Mouse (Mus musculus): ENCODE data around the gene Mertk. TPM values are rescaled to one million over a fixed set of nuclear protein-coding genes. Genes with fewer than 3 reads are reported as not detected.

The Mertk gene
- polyA plus RNA-seq, 1 experiment from 2014 or later, result 3.6 TPM

DNA sequence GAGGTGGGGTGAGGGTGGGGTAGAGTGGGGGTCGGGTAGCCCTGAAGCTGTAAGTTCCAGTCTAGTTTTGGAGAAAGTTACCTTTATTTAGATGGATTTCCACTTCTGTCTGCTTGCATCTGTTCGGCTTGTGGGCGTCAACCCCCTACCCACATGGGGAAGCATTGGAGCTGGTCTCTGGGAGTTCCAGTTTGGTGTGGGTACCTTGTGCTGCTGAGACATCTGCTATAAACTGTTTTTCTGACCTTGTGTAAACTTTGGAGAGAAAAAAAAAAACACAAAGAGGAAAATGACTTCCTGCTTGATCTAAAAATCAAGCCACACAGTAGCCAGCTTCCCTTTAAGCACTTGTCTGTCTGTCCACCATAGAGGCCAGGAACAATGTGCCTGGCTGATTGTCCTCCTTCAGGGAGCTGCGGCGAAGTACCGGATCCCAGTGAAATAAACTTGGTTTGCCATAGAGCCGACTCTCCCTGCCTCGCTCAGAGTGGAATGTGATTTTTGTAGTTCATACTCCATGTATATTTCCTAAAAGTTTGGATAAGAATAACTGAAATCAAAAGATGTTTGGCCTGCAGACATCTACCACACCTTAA lies 48.8 kb downstream of the Mertk start:
- H3K9ac ChIP-seq, result no peak overlapping the region
- no peak overlapping the region for H3K4me2 ChIP-seq (replicated peaks)
- no peak overlapping the region for H3K4me3 ChIP-seq
- no peaks in the 10 kb centered on the region for H3K9me3 ChIP-seq
- WGBS, result 79% methylated on average over 8 of the region's 8 CpGs
- no peaks in the 10 kb centered on the region for H3K36me3 ChIP-seq
- H3K4me1 ChIP-seq, result no peaks in the 10 kb centered on the region
- H3K27me3 ChIP-seq (replicated peaks), result no peaks in the 10 kb centered on the region
- H3K27ac ChIP-seq, result no peak overlapping the region
- no peak for ATAC-seq (ENCODE audit: low FRiP score, low read depth)

DNA sequence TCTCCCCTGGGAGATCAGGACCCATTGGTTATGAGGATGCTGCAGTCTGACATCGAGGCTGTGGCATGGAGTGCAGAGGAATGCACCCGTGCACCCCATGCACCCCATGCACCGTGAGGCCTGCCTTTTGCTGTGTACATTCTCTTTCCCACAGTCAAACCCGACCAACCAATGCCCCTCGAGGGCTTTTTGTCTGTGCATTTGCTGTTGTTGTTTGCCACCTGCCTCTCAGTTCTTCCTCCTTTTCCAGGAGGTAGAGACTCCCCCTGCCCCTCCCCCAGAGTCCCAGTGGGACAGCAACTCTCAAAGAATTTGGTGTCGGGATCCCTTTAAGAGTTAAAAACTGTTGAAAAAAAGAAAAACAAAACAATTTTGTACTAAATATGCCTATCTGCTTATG lies 49.4 kb downstream of the Mertk start:
- 69% methylated on average over 6 of the region's 6 CpGs for WGBS
- H3K9ac ChIP-seq, result no peak overlapping the region

DNA sequence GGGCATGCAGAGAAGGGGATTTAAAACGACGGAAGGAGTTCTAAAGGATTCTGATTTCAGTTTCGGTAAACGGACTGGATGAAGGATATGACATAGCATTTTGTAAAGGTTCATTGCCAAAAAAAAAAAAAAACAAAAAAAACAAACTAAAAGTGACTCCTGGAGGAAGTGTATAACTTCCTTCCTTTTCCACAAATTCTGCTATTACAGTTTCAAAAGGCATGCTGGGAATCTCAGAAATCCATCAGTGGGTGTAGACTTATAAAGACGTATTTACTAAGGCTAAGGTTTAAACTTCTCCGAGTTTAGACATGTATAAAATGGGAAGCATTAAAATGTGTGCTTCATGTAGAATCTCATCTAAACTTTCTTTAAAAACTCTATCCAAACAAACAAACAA lies 52.3 kb downstream of the Mertk start:
- Histone ChIP-seq H3K9ac (no peak overlapping the region), H3K4me3 (no peak overlapping the region), H3K27me3 (replicated peaks) (no peaks in the 10 kb centered on the region), H3K4me1 (no peaks in the 10 kb centered on the region), H3K4me2 (replicated peaks) (no peak overlapping the region), H3K36me3 (no peaks in the 10 kb centered on the region), H3K9me3 (no peaks in the 10 kb centered on the region), H3K27ac (no peak overlapping the region)
- ATAC-seq (ENCODE audit: low FRiP score, low read depth), result no peak
- 87% methylated on average over 6 of the region's 6 CpGs for WGBS

More for the DNA sequence above, 49.4 kb downstream of the Mertk start:
- no peak overlapping the region for H3K27ac ChIP-seq
- H3K4me3 ChIP-seq, result no peak overlapping the region
- no peaks in the 10 kb centered on the region for H3K4me1 ChIP-seq
- no peaks in the 10 kb centered on the region for H3K9me3 ChIP-seq
- H3K4me2 ChIP-seq (replicated peaks), result no peak overlapping the region
- no peaks in the 10 kb centered on the region for H3K36me3 ChIP-seq
- no peak for ATAC-seq (ENCODE audit: low FRiP score, low read depth)
- H3K27me3 ChIP-seq (replicated peaks), result no peaks in the 10 kb centered on the region

DNA sequence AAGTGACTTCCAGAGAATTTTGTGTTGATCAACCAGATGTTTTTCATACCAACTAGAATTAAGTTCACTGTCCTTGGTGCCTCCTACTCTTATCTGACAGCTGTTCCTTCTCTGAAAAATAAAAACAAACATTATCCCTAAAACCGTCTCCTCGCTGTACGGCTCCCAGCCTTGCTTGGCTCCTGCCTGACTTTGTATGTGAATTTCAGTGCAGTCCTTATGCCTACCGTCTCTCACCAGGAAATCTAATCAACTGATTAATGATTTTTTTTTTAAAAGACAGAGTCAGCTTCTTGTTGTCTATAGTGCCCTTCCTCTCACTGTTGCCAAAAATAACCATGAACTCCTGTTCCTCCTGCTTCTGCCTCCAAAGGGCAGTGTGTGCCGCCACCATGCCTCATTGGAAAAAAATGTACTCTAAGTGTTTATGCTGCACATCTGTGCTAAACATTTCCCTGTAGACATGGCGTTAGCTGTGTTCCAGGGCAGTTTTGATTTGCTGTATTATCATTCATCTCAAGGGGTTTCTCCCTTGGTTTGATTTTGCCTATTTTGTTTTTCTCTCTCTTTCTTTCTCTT lies 54.6 kb downstream of the Mertk start:
- no peak overlapping the region for H3K27ac ChIP-seq

DNA sequence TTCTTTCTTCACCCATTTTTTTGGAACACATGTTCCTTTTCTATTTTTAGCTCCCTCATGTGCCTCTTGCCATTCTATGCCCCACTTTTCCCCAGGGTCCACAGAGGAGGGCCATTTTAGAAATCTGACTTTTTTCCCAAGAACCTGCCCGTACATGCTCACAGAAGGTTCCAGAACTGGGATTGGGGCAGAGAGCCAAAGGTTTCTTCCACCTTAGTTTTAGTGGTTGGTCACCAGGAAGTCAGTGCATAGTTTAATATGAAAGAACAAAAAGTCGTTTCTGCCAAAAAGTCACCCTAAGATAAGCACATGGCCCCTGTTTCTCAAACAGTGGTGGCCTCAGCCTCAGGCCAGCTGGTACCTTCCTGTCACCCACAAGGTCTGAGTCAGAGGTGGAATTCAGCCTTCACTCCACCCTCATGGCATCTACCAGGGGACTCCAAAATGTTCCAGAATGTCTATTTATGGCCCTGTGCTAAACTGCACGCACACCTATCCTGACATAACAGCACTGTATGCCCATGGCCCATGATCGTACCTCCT lies 56.5 kb downstream of the Mertk start:
- Histone ChIP-seq H3K27ac (no peak overlapping the region), H3K9ac (no peak overlapping the region), H3K36me3 (no peaks in the 10 kb centered on the region), H3K4me3 (no peak overlapping the region), H3K4me1 (no peaks in the 10 kb centered on the region), H3K9me3 (no peaks in the 10 kb centered on the region), H3K4me2 (replicated peaks) (no peak overlapping the region), H3K27me3 (replicated peaks) (no peaks in the 10 kb centered on the region)
- no peak for ATAC-seq (ENCODE audit: low FRiP score, low read depth)
- 85% methylated on average over 4 of the region's 4 CpGs for WGBS

More for the DNA sequence above, 54.6 kb downstream of the Mertk start:
- no peak overlapping the region for H3K4me2 ChIP-seq (replicated peaks)
- H3K9me3 ChIP-seq, result no peaks in the 10 kb centered on the region
- H3K4me1 ChIP-seq, result no peaks in the 10 kb centered on the region
- no peak overlapping the region for H3K9ac ChIP-seq
- ATAC-seq (ENCODE audit: low FRiP score, low read depth), result no peak
- WGBS, result 72% methylated on average over 6 of the region's 6 CpGs
- no peaks in the 10 kb centered on the region for H3K36me3 ChIP-seq
- H3K27me3 ChIP-seq (replicated peaks), result no peaks in the 10 kb centered on the region
- H3K4me3 ChIP-seq, result no peak overlapping the region

DNA sequence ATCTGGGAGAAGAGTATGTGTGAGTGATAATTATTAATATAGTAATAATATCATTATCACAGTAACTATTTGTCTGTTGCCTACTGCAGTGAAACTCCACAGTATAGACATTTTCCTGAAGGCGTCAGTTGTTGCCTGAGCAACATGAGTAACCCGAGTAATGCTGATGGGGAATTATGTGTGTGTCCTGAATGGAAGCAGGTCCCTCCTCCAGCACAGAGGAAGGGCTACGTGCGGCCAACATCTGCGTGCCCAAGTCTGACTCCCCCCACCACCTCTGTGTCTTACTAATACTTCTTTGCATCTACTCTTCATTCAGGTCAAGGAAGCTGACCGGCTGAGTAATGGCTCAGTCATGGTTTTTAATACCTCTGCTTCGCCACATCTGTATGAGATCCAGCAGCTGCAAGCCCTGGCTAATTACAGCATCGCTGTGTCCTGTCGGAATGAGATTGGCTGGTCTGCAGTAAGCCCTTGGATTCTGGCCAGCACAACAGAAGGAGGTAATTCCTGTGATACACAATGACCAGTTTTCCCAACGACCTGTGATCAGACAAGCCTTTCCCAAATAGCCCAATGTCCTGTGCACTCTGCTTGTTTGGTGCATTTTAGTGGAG lies 60.1 kb downstream of the Mertk start:
- 59% methylated on average over 10 of the region's 10 CpGs for WGBS
- no peak overlapping the region for H3K4me3 ChIP-seq
- H3K27me3 ChIP-seq (replicated peaks), result no peaks in the 10 kb centered on the region
- no peak overlapping the region for H3K4me2 ChIP-seq (replicated peaks)
- no peak for ATAC-seq (ENCODE audit: low FRiP score, low read depth)
- H3K36me3 ChIP-seq, result no peaks in the 10 kb centered on the region
- no peaks in the 10 kb centered on the region for H3K9me3 ChIP-seq
- H3K27ac ChIP-seq, result no peak overlapping the region
- H3K9ac ChIP-seq, result no peak overlapping the region
- no peaks in the 10 kb centered on the region for H3K4me1 ChIP-seq

DNA sequence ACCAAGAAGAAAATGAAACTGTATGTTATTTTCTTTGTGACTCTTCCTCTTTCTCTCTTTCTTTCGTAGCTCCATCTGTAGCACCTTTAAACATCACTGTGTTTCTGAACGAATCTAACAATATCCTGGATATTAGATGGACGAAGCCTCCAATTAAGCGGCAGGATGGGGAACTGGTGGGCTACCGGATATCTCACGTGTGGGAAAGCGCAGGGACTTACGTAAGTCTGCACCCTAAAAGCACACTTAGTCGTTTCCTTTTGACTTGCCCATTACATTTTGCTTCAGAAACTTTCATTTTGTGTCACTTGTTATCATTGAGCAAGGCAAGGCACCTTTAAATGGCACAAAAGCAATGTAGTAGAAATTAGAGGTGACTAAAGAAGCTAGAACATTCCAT lies 63.3 kb downstream of the Mertk start:
- no peaks in the 10 kb centered on the region for H3K4me1 ChIP-seq

DNA sequence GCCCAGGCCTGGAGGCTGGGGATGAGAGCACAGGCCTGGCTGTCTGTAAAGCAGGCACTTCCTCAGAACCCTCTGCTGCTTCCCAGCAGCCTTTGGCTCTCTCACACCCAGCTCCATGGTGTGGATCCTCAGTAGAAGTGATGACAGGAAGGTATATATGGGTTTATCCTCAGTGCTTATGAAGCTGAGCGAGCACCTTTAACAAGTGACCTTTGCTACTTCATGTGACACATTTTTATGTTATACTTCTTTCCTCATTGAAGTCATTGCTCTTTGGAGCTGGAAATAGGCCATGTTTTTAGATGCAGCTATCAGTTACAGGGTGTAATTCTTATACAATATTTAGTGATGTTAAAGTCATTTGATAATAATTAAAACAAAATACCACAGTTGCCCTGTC lies 67.0 kb downstream of the Mertk start:
- H3K4me1 ChIP-seq, result no peaks in the 10 kb centered on the region
- H3K4me3 ChIP-seq, result no peak overlapping the region
- no peak for ATAC-seq (ENCODE audit: low FRiP score, low read depth)
- 92% methylated on average over 1 of the region's 1 CpGs for WGBS
- no peaks in the 10 kb centered on the region for H3K27me3 ChIP-seq (replicated peaks)
- H3K36me3 ChIP-seq, result no peaks in the 10 kb centered on the region
- H3K4me2 ChIP-seq (replicated peaks), result no peak overlapping the region
- no peaks in the 10 kb centered on the region for H3K9me3 ChIP-seq
- H3K9ac ChIP-seq, result no peak overlapping the region
- H3K27ac ChIP-seq, result no peak overlapping the region

More for the DNA sequence above, 63.3 kb downstream of the Mertk start:
- 97% methylated on average over 9 of the region's 9 CpGs for WGBS
- no peak for ATAC-seq (ENCODE audit: low FRiP score, low read depth)
- H3K27ac ChIP-seq, result no peak overlapping the region
- no peaks in the 10 kb centered on the region for H3K9me3 ChIP-seq
- H3K4me3 ChIP-seq, result no peak overlapping the region
- no peaks in the 10 kb centered on the region for H3K36me3 ChIP-seq
- H3K27me3 ChIP-seq (replicated peaks), result no peaks in the 10 kb centered on the region
- H3K4me2 ChIP-seq (replicated peaks), result no peak overlapping the region
- H3K9ac ChIP-seq, result no peak overlapping the region

DNA sequence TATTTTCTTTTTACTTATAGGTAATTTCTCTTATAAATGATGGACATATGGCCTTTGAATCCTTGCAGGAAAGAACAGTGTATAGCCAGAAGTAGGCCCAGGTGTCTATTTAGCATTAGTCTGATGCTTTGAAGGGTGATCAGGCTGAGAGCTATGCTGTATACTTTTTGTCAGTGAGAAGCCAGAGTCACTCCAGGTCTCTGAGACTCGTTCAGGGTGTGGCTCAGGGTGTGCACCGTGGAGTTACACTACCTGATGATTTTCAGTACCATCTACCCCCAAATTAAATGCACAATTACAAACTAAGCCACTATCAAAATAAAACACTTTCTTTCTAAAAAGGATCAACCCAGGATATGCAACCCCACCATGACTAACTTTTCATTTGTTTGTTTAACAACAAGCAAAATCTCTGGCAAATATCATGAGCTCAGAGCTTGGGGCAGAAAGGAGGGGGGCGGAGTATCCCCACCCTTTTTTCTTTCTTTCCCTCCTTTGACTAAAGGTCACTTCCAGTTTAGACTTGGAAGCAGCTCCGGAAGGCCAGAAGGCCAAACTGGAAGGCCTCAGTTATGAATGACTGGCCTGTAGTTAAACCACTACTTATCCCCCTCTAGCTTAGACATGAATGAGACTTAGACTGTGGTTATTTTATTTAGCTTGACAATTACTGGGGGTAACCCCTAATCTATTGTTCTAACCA lies 69.9 kb downstream of the Mertk start:
- H3K4me1 ChIP-seq, result no peaks in the 10 kb centered on the region
- ATAC-seq (ENCODE audit: low FRiP score, low read depth), result no peak
- H3K27me3 ChIP-seq (replicated peaks), result no peaks in the 10 kb centered on the region
- no peak overlapping the region for H3K4me3 ChIP-seq
- no peaks in the 10 kb centered on the region for H3K36me3 ChIP-seq
- no peaks in the 10 kb centered on the region for H3K9me3 ChIP-seq
- 89% methylated on average over 4 of the region's 4 CpGs for WGBS
- H3K9ac ChIP-seq, result no peak overlapping the region
- H3K27ac ChIP-seq, result no peak overlapping the region
- H3K4me2 ChIP-seq (replicated peaks), result no peak overlapping the region

DNA sequence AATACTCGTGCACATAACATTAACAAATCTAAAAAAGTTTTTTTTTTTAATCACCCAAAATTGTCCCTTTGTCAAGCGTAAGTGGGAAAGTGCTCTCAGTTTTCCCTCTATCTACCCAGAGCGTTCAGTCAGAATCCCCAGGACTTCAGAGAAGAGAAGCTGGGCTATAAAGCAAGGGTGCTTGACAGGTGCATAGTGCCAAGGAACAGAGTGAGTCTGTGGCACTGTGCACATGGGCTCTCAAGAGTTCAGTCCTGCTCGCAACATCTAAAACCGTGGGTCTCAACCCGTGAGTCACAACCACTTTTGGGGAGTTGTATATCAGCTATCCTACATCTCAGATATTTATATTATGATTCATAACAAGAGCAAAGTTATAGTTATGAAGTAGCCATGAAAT lies 71.8 kb downstream of the Mertk start:
- ATAC-seq (ENCODE audit: low FRiP score, low read depth), result no peak
- Histone ChIP-seq H3K9ac (no peak overlapping the region), H3K27me3 (replicated peaks) (no peaks in the 10 kb centered on the region), H3K4me3 (no peak overlapping the region), H3K36me3 (no peaks in the 10 kb centered on the region), H3K4me2 (replicated peaks) (no peak overlapping the region), H3K4me1 (no peaks in the 10 kb centered on the region), H3K27ac (no peak overlapping the region), H3K9me3 (no peaks in the 10 kb centered on the region)
- WGBS, result 86% methylated on average over 6 of the region's 6 CpGs

DNA sequence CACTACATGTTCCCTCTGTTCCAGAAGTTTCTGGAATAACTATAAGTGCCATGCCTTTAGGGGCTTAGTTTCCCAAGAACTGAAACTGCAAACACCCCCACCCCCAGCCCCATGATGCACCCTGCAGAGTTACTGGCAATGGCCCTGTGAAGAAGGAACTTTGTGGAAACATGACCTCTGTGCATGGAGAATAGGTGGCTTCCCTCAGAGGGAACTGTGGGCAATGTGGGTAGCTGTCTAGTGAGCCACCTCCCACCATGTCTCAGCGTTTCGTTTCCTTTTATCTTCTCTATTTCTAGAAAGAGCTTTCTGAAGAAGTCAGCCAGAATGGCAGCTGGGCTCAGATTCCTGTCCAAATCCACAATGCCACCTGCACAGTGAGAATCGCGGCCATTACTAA lies 72.3 kb downstream of the Mertk start:
- H3K27me3 ChIP-seq (replicated peaks), result no peaks in the 10 kb centered on the region
- no peak overlapping the region for H3K9ac ChIP-seq
- no peaks in the 10 kb centered on the region for H3K36me3 ChIP-seq
- no peak for ATAC-seq (ENCODE audit: low FRiP score, low read depth)
- WGBS, result 97% methylated on average over 4 of the region's 4 CpGs
- no peak overlapping the region for H3K4me3 ChIP-seq
- no peak overlapping the region for H3K27ac ChIP-seq
- no peak overlapping the region for H3K4me2 ChIP-seq (replicated peaks)
- H3K9me3 ChIP-seq, result no peaks in the 10 kb centered on the region
- no peaks in the 10 kb centered on the region for H3K4me1 ChIP-seq

DNA sequence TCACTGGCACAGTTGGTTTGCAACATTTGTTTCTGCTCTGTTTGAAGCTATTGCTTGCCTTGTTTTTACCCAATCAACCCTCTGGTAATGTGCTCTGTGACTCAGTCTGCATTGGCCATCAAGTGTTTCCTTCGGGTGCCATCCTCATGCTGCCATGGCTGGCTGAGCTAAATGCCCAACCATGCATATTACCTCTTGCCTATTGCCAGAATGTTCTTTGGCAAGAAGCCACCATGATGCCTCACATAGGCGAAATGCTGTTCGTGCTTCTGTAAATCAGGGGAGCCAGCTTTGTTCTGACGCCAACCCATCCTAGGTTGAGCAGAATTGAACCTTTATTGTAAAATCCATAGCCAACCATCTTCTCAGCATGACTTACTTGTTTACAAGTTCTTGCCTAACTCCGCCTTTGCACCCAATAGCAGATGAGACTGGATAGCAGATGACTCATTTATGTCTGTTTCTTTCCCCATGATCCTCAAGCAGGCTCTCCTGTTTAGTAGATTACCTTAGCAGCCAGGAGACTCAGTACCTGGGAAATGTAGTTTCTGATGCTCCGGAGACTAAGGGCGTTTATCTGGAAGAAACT lies 73.1 kb downstream of the Mertk start:
- 90% methylated on average over 7 of the region's 7 CpGs for WGBS
- H3K36me3 ChIP-seq, result no peaks in the 10 kb centered on the region
- H3K4me1 ChIP-seq, result no peaks in the 10 kb centered on the region
- no peak overlapping the region for H3K4me2 ChIP-seq (replicated peaks)
- no peak for ATAC-seq (ENCODE audit: low FRiP score, low read depth)
- H3K9me3 ChIP-seq, result no peaks in the 10 kb centered on the region
- H3K4me3 ChIP-seq, result no peak overlapping the region
- no peaks in the 10 kb centered on the region for H3K27me3 ChIP-seq (replicated peaks)
- no peak overlapping the region for H3K9ac ChIP-seq
- H3K27ac ChIP-seq, result no peak overlapping the region

Data from neural tube, embryonic 12.5 days (tissue).